Mouse (Mus musculus) limb, embryonic 11.5 days (tissue): Measurements from ENCODE around the gene Mfrp. TPM values are rescaled to one million over a fixed set of nuclear protein-coding genes. Genes with fewer than 3 reads are reported as not detected.

ENCODE experiments used
- ATAC-seq: fragments of 200-750 bp; cut with Nextera tagmentation; 2 replicates; pipeline ENCODE4 v1.8.0; 2017; ENCODE audit warnings: low read depth; ENCODE audit not compliant: insufficient number of reproducible peaks, low FRiP score, low TSS enrichment
- DNase-seq: peaks from one replicate; pipeline ENCODE4 v3.0.0-alpha.2; 2015; ENCODE audit warnings: low spot score
- H3K27ac ChIP-seq: fragments of 300-500 bp; sonication (generic); replicated peaks from 2 replicates; pipeline ENCODE4 v1.5.1; 2014; ENCODE audit warnings: low read depth, mild to moderate bottlenecking, low read length
- H3K27me3 ChIP-seq: fragments of 300-500 bp; sonication (generic); 2 replicates; pipeline ENCODE4 v1.6.1; 2014; ENCODE audit warnings: mild to moderate bottlenecking, low read length, mixed read lengths; ENCODE audit not compliant: control insufficient read depth, insufficient read depth
- H3K36me3 ChIP-seq: fragments of 300-500 bp; sonication (generic); 2 replicates; pipeline ENCODE4 v1.6.1; 2014; ENCODE audit warnings: mild to moderate bottlenecking, low read length, moderate library complexity, mixed read lengths; ENCODE audit not compliant: control insufficient read depth, insufficient read depth
- H3K4me1 ChIP-seq: fragments of 300-500 bp; sonication (generic); 2 replicates; pipeline ENCODE4 v1.6.1; 2014; ENCODE audit warnings: low read length, mixed read lengths; ENCODE audit not compliant: control insufficient read depth, insufficient read depth
- H3K4me2 ChIP-seq: fragments of 300-500 bp; sonication (generic); 2 replicates; pipeline ENCODE4 v1.6.1; 2014; ENCODE audit warnings: low read depth, mild to moderate bottlenecking, moderate library complexity; ENCODE audit not compliant: severe bottlenecking
- H3K4me3 ChIP-seq: fragments of 300-500 bp; sonication (generic); 2 replicates; pipeline ENCODE4 v1.5.1; 2014; ENCODE audit warnings: low read depth, low read length
- H3K9ac ChIP-seq: fragments of 300-500 bp; sonication (generic); 2 replicates; pipeline ENCODE4 v1.6.1; 2014; ENCODE audit warnings: mild to moderate bottlenecking, low read length
- H3K9me3 ChIP-seq: fragments of 300-500 bp; sonication (generic); 2 replicates; pipeline ENCODE4 v1.6.1; 2016; ENCODE audit warnings: low read length; ENCODE audit not compliant: control insufficient read depth
- WGBS: fragments of 180-500 bp; shearing (Covaris S2); extraction: QIAGEN DNeasy Blood & Tissue Kit; methylation state at CpG from one replicate; pipeline ENCODE4 v1.1.7; 2014; 5-methylcytosine and 5-hydroxymethylcytosine counted together
- polyA plus RNA-seq: library from polyadenylated mRNA; unstranded; fragments of >200 nt; fragmentation: Nextera tagmentation; extraction: Ambion mirVana; gene quantifications from 2 replicates; pipeline ENCODE4 v1.2.1, GENCODE M21; 2014

Mfrp gene
- polyA plus RNA-seq, 1 experiment from 2014 or later, result 0.13 TPM

DNA sequence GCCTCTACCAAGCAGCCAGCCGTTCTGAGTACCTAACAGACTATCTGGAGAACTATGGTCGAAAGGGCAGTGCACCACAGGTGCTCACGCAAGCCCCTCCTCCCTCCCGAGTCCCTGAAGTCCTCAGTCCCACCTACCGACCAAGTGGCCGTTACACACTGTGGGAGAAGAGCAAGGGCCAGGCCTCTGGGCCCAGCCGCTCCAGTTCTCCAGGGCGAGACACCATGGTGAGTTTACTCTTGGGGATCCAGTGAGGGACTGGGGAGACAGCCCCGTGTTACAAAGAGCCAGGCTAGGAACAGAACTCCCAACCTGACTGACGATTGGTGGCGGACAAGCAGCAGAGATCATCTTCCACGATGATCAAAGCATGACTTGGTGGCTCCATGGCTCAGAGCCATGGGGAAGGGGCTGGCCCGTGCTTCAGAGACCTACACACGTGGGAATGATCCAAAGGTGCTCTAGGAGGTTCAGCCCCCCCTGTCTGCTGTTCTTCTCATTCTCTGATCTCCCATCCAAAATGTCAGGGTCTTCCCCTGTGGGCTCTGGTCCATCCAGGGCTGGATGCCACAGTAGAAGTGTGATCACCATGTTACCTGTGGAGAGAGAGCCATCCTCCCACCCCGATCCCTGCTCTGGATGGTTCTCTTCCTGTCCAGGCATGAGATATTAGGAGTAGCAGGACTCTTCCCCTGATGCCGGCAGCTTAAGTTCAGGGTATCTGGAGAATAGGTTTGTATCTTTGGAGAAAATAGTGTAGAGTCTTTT, 25.3 kb upstream of the Mfrp start:
- Histone ChIP-seq H3K27ac (no peak overlapping the region), H3K4me1 (peaks cover 14% of the 10 kb centered on the region), H3K4me2 (no peak overlapping the region), H3K36me3 (no peaks in the 10 kb centered on the region), H3K27me3 (no peaks in the 10 kb centered on the region), H3K9ac (no peak overlapping the region), H3K4me3 (no peak overlapping the region), H3K9me3 (no peaks in the 10 kb centered on the region)
- 68% methylated on average over 16 of the region's 16 CpGs for WGBS
- DNase-seq (no peak), ATAC-seq (no peak)

DNA sequence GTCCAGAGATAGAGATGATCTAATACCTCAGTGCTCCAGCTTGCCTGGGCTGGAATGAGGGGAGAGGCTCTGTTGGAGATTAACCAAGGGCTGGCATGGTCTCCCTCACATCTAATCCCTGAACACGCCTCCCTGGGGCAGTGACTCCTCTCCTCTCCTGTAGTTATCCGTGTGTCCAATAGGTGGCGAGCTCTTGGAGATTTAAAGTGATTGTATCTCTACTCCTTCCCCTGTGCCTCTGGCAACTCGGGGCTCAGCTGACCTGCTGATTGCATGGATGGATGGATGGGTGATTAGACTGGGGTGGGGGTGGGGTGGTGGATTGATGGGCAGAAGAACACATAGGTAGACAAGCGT, 24.8 kb upstream of the Mfrp start:
- 17% methylated on average over 5 of the region's 5 CpGs for WGBS
- Histone ChIP-seq H3K27me3 (no peaks in the 10 kb centered on the region), H3K36me3 (no peaks in the 10 kb centered on the region), H3K4me2 (no peak overlapping the region), H3K4me1 (peaks cover 14% of the 10 kb centered on the region), H3K4me3 (no peak overlapping the region), H3K9ac (no peak overlapping the region), H3K9me3 (no peaks in the 10 kb centered on the region), H3K27ac (no peak overlapping the region)
- ATAC-seq (no peak), DNase-seq (peak; percentile 64)

DNA sequence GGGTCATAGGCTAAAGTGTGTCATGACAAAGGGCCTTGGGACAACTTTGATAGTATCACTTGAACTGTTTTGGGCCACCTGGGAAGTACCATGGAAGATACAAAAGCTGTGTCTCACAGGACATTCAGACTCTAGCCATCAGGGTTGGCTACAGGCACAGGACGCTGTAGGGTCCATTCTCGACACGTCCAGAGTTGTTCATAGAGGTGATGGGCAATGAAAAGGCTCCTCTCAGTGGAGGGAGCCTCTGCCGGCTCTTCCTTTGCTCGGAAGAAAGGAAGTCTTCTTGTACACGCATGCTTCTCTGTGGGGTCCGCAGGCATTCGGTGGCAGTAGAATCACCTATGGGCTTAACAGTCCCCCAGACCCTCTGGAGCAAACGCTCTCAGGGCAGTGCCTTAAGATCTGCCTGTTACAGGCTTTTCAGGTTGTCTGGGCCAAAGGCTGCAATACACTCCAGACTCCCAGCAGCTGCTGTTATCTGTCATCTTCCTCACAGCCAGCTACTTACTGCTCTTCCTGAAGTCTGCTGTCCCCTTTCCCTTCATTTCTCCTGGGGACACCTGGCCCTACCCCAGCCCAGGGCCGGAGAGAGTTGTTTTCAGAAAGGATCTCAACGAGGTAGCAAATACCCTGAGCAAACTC, 24.1 kb upstream of the Mfrp start:
- no peak overlapping the region for H3K27ac ChIP-seq
- H3K36me3 ChIP-seq, result no peaks in the 10 kb centered on the region
- ATAC-seq (no peak), DNase-seq (peak; percentile 19)
- H3K9me3 ChIP-seq, result no peaks in the 10 kb centered on the region
- no peak overlapping the region for H3K4me2 ChIP-seq
- peaks cover 15% of the 10 kb centered on the region; the same call in 1 of the 2 replicates for H3K4me1 ChIP-seq
- H3K9ac ChIP-seq, result no peak overlapping the region
- H3K27me3 ChIP-seq, result no peaks in the 10 kb centered on the region
- no peak overlapping the region for H3K4me3 ChIP-seq
- WGBS, result 77% methylated on average over 11 of the region's 11 CpGs

DNA sequence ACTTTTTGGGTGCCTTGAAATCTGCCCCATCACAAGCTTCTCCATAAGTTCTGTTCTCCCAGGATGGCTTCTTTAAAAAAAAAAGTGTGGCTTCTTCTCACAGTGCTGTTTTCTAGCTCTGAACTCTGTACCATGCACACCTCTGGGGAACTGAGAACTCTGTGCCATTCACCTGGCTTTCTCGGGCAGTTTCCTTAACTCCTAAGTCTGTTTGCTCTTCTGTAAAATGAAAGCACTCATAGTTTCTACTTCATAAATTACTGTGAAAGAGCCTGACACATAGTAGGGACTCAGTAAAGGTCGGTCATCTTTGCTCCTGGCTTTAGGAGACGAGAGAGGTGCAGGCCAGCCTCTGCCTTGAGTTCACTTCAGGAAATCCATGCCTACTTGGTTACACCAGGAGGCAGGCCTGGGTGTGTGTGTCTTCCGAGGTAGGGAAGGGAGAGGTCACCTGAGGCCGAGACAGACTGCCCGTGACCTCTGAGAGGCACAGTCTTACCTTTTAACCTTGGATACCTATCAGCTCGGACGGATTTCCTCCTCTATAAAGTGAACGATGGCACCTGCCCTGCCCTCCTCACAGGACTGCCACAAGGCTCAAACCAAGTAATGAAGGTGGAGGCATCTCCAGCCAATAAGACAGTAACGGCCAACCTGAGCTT, 23.3 kb upstream of the Mfrp start:
- H3K27me3 ChIP-seq, result no peaks in the 10 kb centered on the region; the same call in 1 of the 2 replicates
- H3K4me2 ChIP-seq, result no peak overlapping the region
- H3K27ac ChIP-seq, result no peak overlapping the region
- no peak overlapping the region for H3K9ac ChIP-seq
- no peak overlapping the region for H3K4me3 ChIP-seq
- ATAC-seq, result no peak
- no peaks in the 10 kb centered on the region for H3K9me3 ChIP-seq
- H3K4me1 ChIP-seq, result peaks cover 13% of the 10 kb centered on the region; the same call in 1 of the 2 replicates
- H3K36me3 ChIP-seq, result no peaks in the 10 kb centered on the region
- WGBS, result 79% methylated on average over 10 of the region's 10 CpGs
- no peak for DNase-seq

- ATAC-seq (peak; percentile 22; the same call in 1 of the 2 replicates), DNase-seq (no peak)
- H3K9me3 ChIP-seq, result no peaks in the 10 kb centered on the region
- H3K4me3 ChIP-seq, result no peak overlapping the region
- H3K9ac ChIP-seq, result no peak overlapping the region; the same call in 1 of the 2 replicates
- H3K27me3 ChIP-seq, result peaks cover 5% of the 10 kb centered on the region
- H3K4me2 ChIP-seq, result no peak overlapping the region
- no peaks in the 10 kb centered on the region for H3K36me3 ChIP-seq
- H3K4me1 ChIP-seq, result peaks cover 13% of the 10 kb centered on the region
- no peak overlapping the region for H3K27ac ChIP-seq
- WGBS, result 44% methylated on average over 15 of the region's 16 CpGs
Measured at GRCm38 (mm10) chr9:44078955-44079756, 22.4 kb upstream of the Mfrp start.

DNA sequence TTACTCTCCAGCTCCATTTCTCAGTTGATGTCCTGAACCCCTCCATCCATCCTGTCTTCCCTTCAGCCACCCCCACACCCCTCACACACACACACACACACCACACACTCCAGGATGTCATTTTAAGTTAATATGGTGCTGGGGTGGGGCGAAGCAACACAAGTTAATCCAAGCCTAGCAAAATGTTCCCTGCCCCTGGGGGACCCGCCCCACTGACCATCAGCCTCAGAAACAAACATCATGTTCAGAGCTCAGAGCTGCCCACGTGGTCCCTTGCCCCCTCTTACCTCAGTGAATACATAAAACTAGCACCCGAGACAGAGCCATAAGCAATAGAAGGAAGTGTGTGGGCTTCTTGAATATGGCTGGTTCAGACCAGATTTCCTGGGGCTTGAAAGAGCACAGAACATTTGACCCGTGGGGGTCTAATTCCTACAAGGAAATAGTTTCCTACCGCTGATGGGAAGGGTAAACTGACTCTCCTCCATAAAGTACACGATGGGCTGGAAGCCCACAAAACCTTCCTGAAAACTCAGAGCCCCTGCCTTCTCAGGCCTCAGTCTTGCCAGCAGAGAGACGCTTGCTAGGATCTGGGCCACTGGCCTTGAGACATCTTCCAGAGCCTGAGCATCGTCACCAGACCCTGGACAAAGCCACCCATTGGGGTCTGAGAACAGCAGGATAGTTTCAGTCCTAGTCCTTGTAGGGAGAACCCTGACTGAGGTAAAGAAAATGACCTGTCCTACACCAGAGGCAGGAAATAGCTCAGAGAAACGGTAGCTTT, 21.3 kb upstream of the Mfrp start:
- no peak for ATAC-seq
- Histone ChIP-seq H3K4me1 (peaks cover 14% of the 10 kb centered on the region), H3K27me3 (peaks cover 6% of the 10 kb centered on the region), H3K9ac (no peak overlapping the region), H3K4me3 (no peak overlapping the region), H3K4me2 (no peak overlapping the region), H3K9me3 (no peaks in the 10 kb centered on the region), H3K27ac (no peak overlapping the region), H3K36me3 (no peaks in the 10 kb centered on the region)
- 68% methylated on average over 10 of the region's 10 CpGs for WGBS
- no peak for DNase-seq

DNA sequence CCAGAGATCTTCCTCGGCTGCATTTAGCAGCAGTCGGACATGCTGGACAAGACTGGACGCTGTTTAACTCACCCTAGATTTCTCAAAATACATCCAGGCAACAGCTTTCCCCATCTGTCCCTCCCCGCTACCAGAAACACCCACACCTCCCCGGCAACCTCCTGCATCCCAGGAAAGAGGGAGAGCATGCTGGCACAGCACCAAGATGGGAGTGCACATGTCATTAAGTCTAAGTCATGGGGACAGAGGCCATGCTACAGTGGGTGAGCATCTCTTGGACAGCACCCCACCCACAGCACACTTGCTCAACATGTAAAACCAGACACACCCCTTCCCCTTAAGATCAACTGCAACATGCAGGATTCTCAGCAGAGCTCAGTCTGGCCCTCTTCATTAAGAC, 20.6 kb upstream of the Mfrp start:
- Histone ChIP-seq H3K27ac (no peak overlapping the region), H3K9me3 (no peaks in the 10 kb centered on the region), H3K9ac (no peak overlapping the region), H3K27me3 (peaks cover 11% of the 10 kb centered on the region), H3K4me2 (no peak overlapping the region), H3K4me3 (no peak overlapping the region), H3K36me3 (no peaks in the 10 kb centered on the region), H3K4me1 (peaks cover 16% of the 10 kb centered on the region)
- ATAC-seq (no peak), DNase-seq (no peak)
- 83% methylated on average over 5 of the region's 5 CpGs for WGBS
